Mouse (Mus musculus): ENCODE results near the gene Reep3.

Gene Reep3

GRCm38 (mm10) chr10:67109635-67110034 lies 12.9 kb upstream of the Reep3 start:
- no peak for DNase-seq

GRCm38 (mm10) chr10:67108096-67108495 lies 11.4 kb upstream of the Reep3 start:
- no peak for DNase-seq

- DNase-seq: peak; percentile 61
These were observed 10.4 kb upstream of the Reep3 start for GRCm38 (mm10) chr10:67107017-67107761.

- no peak for DNase-seq
These were observed 9.7 kb upstream of the Reep3 start for GRCm38 (mm10) chr10:67106400-67106799.

- DNase-seq: peak; percentile 87
These were observed 8.8 kb upstream of the Reep3 start for GRCm38 (mm10) chr10:67105331-67106217.

- DNase-seq: no peak
These were observed 7.8 kb upstream of the Reep3 start for GRCm38 (mm10) chr10:67104543-67104942.

GRCm38 (mm10) chr10:67100831-67101251 lies 4.1 kb upstream of the Reep3 start:
- DNase-seq: peak; percentile 67

GRCm38 (mm10) chr10:67100011-67100661 lies 3.4 kb upstream of the Reep3 start:
- no peak for DNase-seq

- DNase-seq: no peak
These were observed 2.6 kb upstream of the Reep3 start for GRCm38 (mm10) chr10:67099183-67099929.

GRCm38 (mm10) chr10:67098408-67099050 lies 1.8 kb upstream of the Reep3 start:
- no peak for DNase-seq

GRCm38 (mm10) chr10:67097437-67098150 lies 849 bp upstream of the Reep3 start:
- DNase-seq: no peak

GRCm38 (mm10) chr10:67095798-67096620 lies 736 bp downstream of the Reep3 start, which contains the start of gene Jmjd1c:
TSS of gene Jmjd1c (plus strand) at chr10:67096125.
- DNase-seq: peak; percentile 92

GRCm38 (mm10) chr10:67094922-67095321 lies 1.8 kb downstream of the Reep3 start:
- no peak for DNase-seq

- no peak for DNase-seq
These were observed 6.1 kb downstream of the Reep3 start for GRCm38 (mm10) chr10:67090611-67091010.

GRCm38 (mm10) chr10:67087447-67088226 lies 9.1 kb downstream of the Reep3 start:
- no peak for DNase-seq

GRCm38 (mm10) chr10:67085916-67086315 lies 10.8 kb downstream of the Reep3 start:
- no peak for DNase-seq

GRCm38 (mm10) chr10:67085124-67085523 lies 11.6 kb downstream of the Reep3 start:
- DNase-seq: peak; percentile 91

- DNase-seq: peak; percentile 95
These were observed 13.1 kb downstream of the Reep3 start for GRCm38 (mm10) chr10:67083446-67084166.

- DNase-seq: no peak
These were observed 14.2 kb downstream of the Reep3 start for GRCm38 (mm10) chr10:67082531-67082930.

All from cerebellum, adult 9-11 months (tissue).